Comparison of ENCODE assay signal across 8 mouse cellular contexts in genomic region chr14:21686376-21687279, GRCm38 (mm10). TPM values are rescaled to one million over a fixed set of nuclear protein-coding genes. Genes with fewer than 3 reads are reported as not detected.
DNase-seq lines count a peak whose midpoint lies in the region; ATAC-seq and TF ChIP-seq lines count a peak whose summit lies in the region.

No protein-coding gene starts in this region.

- H3K27me3 ChIP-seq in heart, embryonic 16.5 days (ENCODE audit: control insufficient read depth, insufficient read depth, low read length): peaks cover 5% of the 10 kb centered on the region
- peaks cover 3% of the 10 kb centered on the region; the same call in 1 of the 2 replicates for H3K27me3 ChIP-seq in heart, adult 2 months (ENCODE audit: control insufficient read depth, insufficient read depth, low read length)
- H3K27me3 ChIP-seq in embryonic facial prominence, embryonic 14.5 days (replicated peaks; ENCODE audit: control insufficient read depth, insufficient read depth, low read length): no peaks in the 10 kb centered on the region
- H3K27me3 ChIP-seq in limb, embryonic 14.5 days (ENCODE audit: control insufficient read depth, insufficient read depth, low read length): no peaks in the 10 kb centered on the region

- TF ChIP-seq POLR2A in heart, adult 2 months (IDR thresholded peaks at IDR 0.05; ENCODE audit: insufficient read depth, low read depth, low read length): no peak
- TF ChIP-seq POLR2A in limb, embryonic 14.5 days (IDR thresholded peaks at IDR 0.05; ENCODE audit: borderline replicate concordance, extremely low read depth, insufficient read depth, insufficient read length): no peak

- TF ChIP-seq EP300 in heart, adult 2 months (IDR thresholded peaks at IDR 0.05; ENCODE audit: insufficient read depth, low read depth, low read length): no peak

- H3K27ac ChIP-seq in heart, embryonic 16.5 days (ENCODE audit: low read length): no peak overlapping the region
- no peak overlapping the region for H3K27ac ChIP-seq in heart, adult 2 months
- H3K27ac ChIP-seq in embryonic facial prominence, embryonic 14.5 days (replicated peaks; ENCODE audit: low read depth, low read length): no peak overlapping the region
- H3K27ac ChIP-seq in limb, embryonic 14.5 days (replicated peaks; ENCODE audit: low read depth, low read length): no peak overlapping the region

- peaks cover 14% of the 10 kb centered on the region for H3K4me1 ChIP-seq in heart, embryonic 16.5 days (ENCODE audit: control insufficient read depth, insufficient read depth, low read length)
- H3K4me1 ChIP-seq in heart, adult 2 months (ENCODE audit: control insufficient read depth, insufficient read depth, low read length): no peaks in the 10 kb centered on the region
- H3K4me1 ChIP-seq in embryonic facial prominence, embryonic 14.5 days (ENCODE audit: control insufficient read depth, insufficient read depth, low read length): peaks cover 21% of the 10 kb centered on the region
- peaks cover 25% of the 10 kb centered on the region for H3K4me1 ChIP-seq in limb, embryonic 14.5 days (ENCODE audit: control insufficient read depth, insufficient read depth, low read length)

- H3K4me3 ChIP-seq in heart, embryonic 16.5 days (ENCODE audit: low read length): peak overlapping the region; percentile 47
- no peak overlapping the region for H3K4me3 ChIP-seq in heart, adult 2 months
- peak overlapping the region; percentile 28 for H3K4me3 ChIP-seq in embryonic facial prominence, embryonic 14.5 days (ENCODE audit: low read depth, low read length)
- H3K4me3 ChIP-seq in limb, embryonic 14.5 days (replicated peaks; ENCODE audit: low read length): peak overlapping the region; percentile 33

- H3K79me2 ChIP-seq in heart, adult 2 months (replicated peaks; ENCODE audit: control insufficient read depth, insufficient read depth, low read length): no peaks in the 10 kb centered on the region

- WGBS in heart, embryonic 16.5 days: 12% methylated on average over 49 of the region's 49 CpGs
- 24% methylated on average over 47 of the region's 49 CpGs for WGBS in heart, adult 2 months
- 15% methylated on average over 26 of the region's 49 CpGs for whole genome bisulfite sequencing in embryonic facial prominence, embryonic 14.5 days
- WGBS in limb, embryonic 14.5 days: 8% methylated on average over 49 of the region's 49 CpGs

- intact Hi-C loops in heart, adult 2 months (cut with DNase I): no loop called here

- H3K9me3 ChIP-seq in heart, embryonic 16.5 days (replicated peaks; ENCODE audit: control insufficient read depth, low read length): no peaks in the 10 kb centered on the region
- H3K9me3 ChIP-seq in embryonic facial prominence, embryonic 14.5 days (ENCODE audit: control insufficient read depth, low read length): no peaks in the 10 kb centered on the region
- no peaks in the 10 kb centered on the region for H3K9me3 ChIP-seq in limb, embryonic 14.5 days (ENCODE audit: control insufficient read depth, low read length)

- no peaks in the 10 kb centered on the region for H3K36me3 ChIP-seq in heart, embryonic 16.5 days (ENCODE audit: control insufficient read depth, insufficient read depth)
- no peaks in the 10 kb centered on the region for H3K36me3 ChIP-seq in heart, adult 2 months (ENCODE audit: control insufficient read depth, insufficient read depth, low read length)
- H3K36me3 ChIP-seq in embryonic facial prominence, embryonic 14.5 days (ENCODE audit: control insufficient read depth, insufficient read depth, low read length): no peaks in the 10 kb centered on the region
- H3K36me3 ChIP-seq in limb, embryonic 14.5 days (ENCODE audit: control insufficient read depth, insufficient read depth, low read length): no peaks in the 10 kb centered on the region

- DNase-seq in heart, adult 2 months: no peak
- no peak for DNase-seq in embryonic facial prominence, embryonic 14.5 days (ENCODE audit: low spot score)
- no peak for DNase-seq in limb, embryonic 14.5 days (ENCODE audit: low spot score)
- peak; percentile 58 for DNase-seq in retina, embryonic 14.5 days (ENCODE audit: low spot score)
- DNase-seq in cerebellum, postnatal 14 days: no peak
- DNase-seq in urinary bladder, postnatal 36 days (ENCODE audit: low spot score in 2 of 2): no peak

- peak overlapping the region; percentile 68 for H3K4me2 ChIP-seq in heart, embryonic 16.5 days (ENCODE audit: low read depth, low read length)
- peak overlapping the region; percentile 62 for H3K4me2 ChIP-seq in embryonic facial prominence, embryonic 14.5 days (ENCODE audit: low read depth, low read length)
- peak overlapping the region; percentile 59 for H3K4me2 ChIP-seq in limb, embryonic 14.5 days (replicated peaks; ENCODE audit: low read depth, low read length, severe bottlenecking)

- H3K9ac ChIP-seq in heart, embryonic 16.5 days (ENCODE audit: low read length): peak overlapping the region; percentile 54; the same call in 1 of the 2 replicates
- no peak overlapping the region for H3K9ac ChIP-seq in heart, adult 2 months (ENCODE audit: low read depth, low read length)
- 0 out of 2 replicates have a peak overlapping the region, but pooled peaks have one; percentile 32 for H3K9ac ChIP-seq in embryonic facial prominence, embryonic 14.5 days (ENCODE audit: low read depth, low read length)
- peak overlapping the region; percentile 51 for H3K9ac ChIP-seq in limb, embryonic 14.5 days (ENCODE audit: low read depth, low read length, severe bottlenecking)

- no peak for TF ChIP-seq CTCF in heart, adult 2 months (IDR thresholded peaks at IDR 0.05)

- ATAC-seq in heart, embryonic 16.5 days (replicated peaks; ENCODE audit: extremely low read depth, insufficient read depth, low FRiP score): no peak; the same call in 1 of the 2 replicates
- ATAC-seq in embryonic facial prominence, embryonic 14.5 days (ENCODE audit: low read depth): no peak; the same call in 1 of the 2 replicates
- peak; percentile 28 for ATAC-seq in limb, embryonic 14.5 days (ENCODE audit: low FRiP score, low read depth)
- no peak for ATAC-seq in megakaryocyte progenitor cell, adult 5-6 weeks (replicated peaks; ENCODE audit: poor library complexity)

RNA-seq across cellular contexts. Expression of gene Dupd1, which starts 27.7 kb away (rescaled TPM):
- polyA plus RNA-seq in heart, embryonic 16.5 days (2015; fragmentation: Nextera tagmentation; extraction: Ambion mirVana): 0.54 TPM in 1 of 2 replicates, not detected in the other
- total RNA-seq in heart, adult 2 months (2021): not detected
- 0.12 TPM in 1 of 2 replicates, not detected in the other for polyA plus RNA-seq in heart, adult 2 months (2012; rRNA removed)
- 0.55 and 0.95 TPM in 2 replicates for polyA plus RNA-seq in embryonic facial prominence, embryonic 14.5 days (2014; fragmentation: Nextera tagmentation; extraction: Ambion mirVana)
- 0.47 and 0.50 TPM in 2 replicates for polyA plus RNA-seq in limb, embryonic 14.5 days (2012; rRNA removed)
- polyA plus RNA-seq in limb, embryonic 14.5 days (2014; fragmentation: Nextera tagmentation; extraction: Ambion mirVana): 0.76 and 0.82 TPM in 2 replicates
- total RNA-seq in megakaryocyte progenitor cell, adult 5-6 weeks (2015): not detected in 2 replicates
- not detected in 2 replicates for total RNA-seq in megakaryocyte progenitor cell, adult 5-6 weeks (2017)
